Mouse (Mus musculus): ENCODE results near the gene Reps2.

Gene Reps2

GRCm38 (mm10) chrX:162470213-162470612 lies 173.2 kb downstream of the Reps2 start:
- DNase-seq: no peak

GRCm38 (mm10) chrX:162462156-162462555 lies 181.3 kb downstream of the Reps2 start:
- no peak for DNase-seq

GRCm38 (mm10) chrX:162456445-162456844 lies 187.0 kb downstream of the Reps2 start:
- no peak for DNase-seq

- DNase-seq: no peak
Observed at GRCm38 (mm10) chrX:162455364-162455763, 188.1 kb downstream of the Reps2 start.

GRCm38 (mm10) chrX:162453821-162454402 lies 189.5 kb downstream of the Reps2 start:
- no peak for DNase-seq

GRCm38 (mm10) chrX:162452642-162453041 lies 190.8 kb downstream of the Reps2 start:
- no peak for DNase-seq

GRCm38 (mm10) chrX:162447974-162448373 lies 195.5 kb downstream of the Reps2 start:
- no peak for DNase-seq

GRCm38 (mm10) chrX:162446678-162447318 lies 196.7 kb downstream of the Reps2 start:
- no peak for DNase-seq

GRCm38 (mm10) chrX:162443387-162443786 lies 200.1 kb downstream of the Reps2 start:
- DNase-seq: no peak

GRCm38 (mm10) chrX:162442970-162443369 lies 200.5 kb downstream of the Reps2 start:
- no peak for DNase-seq

- DNase-seq: no peak
Observed at GRCm38 (mm10) chrX:162432776-162433543, 210.5 kb downstream of the Reps2 start.

GRCm38 (mm10) chrX:162427698-162428097 lies 215.8 kb downstream of the Reps2 start:
- DNase-seq: no peak

GRCm38 (mm10) chrX:162419431-162419830 lies 224.0 kb downstream of the Reps2 start:
- no peak for DNase-seq

GRCm38 (mm10) chrX:162413124-162413523 lies 230.3 kb downstream of the Reps2 start:
- no peak for DNase-seq

- DNase-seq: no peak
Observed at GRCm38 (mm10) chrX:162407291-162407690, 236.2 kb downstream of the Reps2 start.

GRCm38 (mm10) chrX:162402487-162402886 lies 241.0 kb downstream of the Reps2 start:
- no peak for DNase-seq

- DNase-seq: no peak
Observed at GRCm38 (mm10) chrX:162380730-162381129, 262.7 kb downstream of the Reps2 start.

- DNase-seq: no peak
Observed at GRCm38 (mm10) chrX:162363206-162363605, 280.2 kb downstream of the Reps2 start.
